Mouse (Mus musculus) CH12.LX (cell line): ENCODE data around the gene Mical3. TPM values are rescaled to one million over a fixed set of nuclear protein-coding genes. Genes with fewer than 3 reads are reported as not detected.

Experiments used
- DNase-seq: peaks from one replicate; pipeline ENCODE4 v3.0.0-alpha.2; 2013; ENCODE audit errors: extremely low read depth
- H3K27ac ChIP-seq: 2 replicates; pipeline ENCODE4 v1.5.1; 2012; ENCODE audit warnings: low read depth, mild to moderate bottlenecking, control low read depth, moderate library complexity; ENCODE audit not compliant: insufficient read depth
- H3K27me3 ChIP-seq: replicated peaks from 2 replicates; pipeline ENCODE3; 2012; ENCODE audit warnings: inconsistent platforms
- H3K36me3 ChIP-seq, 2 experiments: replicated peaks in 1 of 2; 2 replicates each; pipeline versions ENCODE3 to v1.6.1; 2012; ENCODE audit warnings: inconsistent platforms in 1 of 2, low read length in 1 of 2, mild to moderate bottlenecking in 1 of 2, mixed read lengths in 1 of 2, moderate library complexity in 1 of 2; ENCODE audit not compliant: control insufficient read depth in 1 of 2, insufficient read depth in 1 of 2
- H3K4me1 ChIP-seq, 2 experiments: 2 replicates each; pipeline ENCODE4 v1.6.1; 2012; ENCODE audit warnings: inconsistent platforms in 1 of 2, moderate library complexity in 1 of 2; ENCODE audit not compliant: insufficient read depth in 2 of 2, control insufficient read depth in 1 of 2
- H3K4me2 ChIP-seq: 2 replicates; pipeline ENCODE4 v1.6.1; 2012; ENCODE audit warnings: low read depth, mild to moderate bottlenecking, control low read depth; ENCODE audit not compliant: poor library complexity, insufficient read depth, severe bottlenecking
- H3K4me3 ChIP-seq, 3 experiments: fragments of 150-350 bp in 1 of 3; sonication (generic) in 1 of 3; replicated peaks in 1 of 3; 2 replicates each; pipeline versions ENCODE3 to v1.5.1; 2011 to 2012; ENCODE audit warnings: low read depth in 2 of 3, low read length in 2 of 3, mild to moderate bottlenecking in 2 of 3, moderate library complexity in 2 of 3, control low read depth in 1 of 3, improper control_type of control experiment in 1 of 3, inconsistent platforms in 1 of 3, mixed read lengths in 1 of 3; ENCODE audit not compliant: poor library complexity in 1 of 3
- H3K79me2 ChIP-seq: replicated peaks from 2 replicates; pipeline ENCODE4 v1.6.1; 2012; ENCODE audit warnings: mild to moderate bottlenecking, moderate library complexity; ENCODE audit not compliant: control insufficient read depth, poor library complexity, insufficient read depth, severe bottlenecking; ENCODE audit errors: extremely low read depth
- H3K9ac ChIP-seq: 2 replicates; pipeline ENCODE4 v1.6.1; 2012; ENCODE audit warnings: low read depth, mild to moderate bottlenecking, control low read depth, moderate library complexity; ENCODE audit not compliant: insufficient read depth
- H3K9me3 ChIP-seq: replicated peaks from 2 replicates; pipeline ENCODE3; 2012; ENCODE audit warnings: low read length, inconsistent platforms, mixed read lengths
- BHLHE40 ChIP-seq: IDR thresholded peaks from 2 replicates; pipeline ENCODE4 v1.6.1; 2011; ENCODE audit warnings: mild to moderate bottlenecking, low read depth, low read length, improper control_type of control experiment
- CHD1 ChIP-seq: IDR thresholded peaks from 2 replicates; pipeline ENCODE4 v1.6.1; 2012; ENCODE audit warnings: low read depth, low read length, improper control_type of control experiment, inconsistent platforms
- CHD2 ChIP-seq: IDR thresholded peaks from 2 replicates; pipeline ENCODE4 v1.6.1; 2011; ENCODE audit warnings: low read length, improper control_type of control experiment
- CTCF ChIP-seq, 2 experiments: IDR thresholded peaks in 1 of 2; conservative IDR thresholded peaks in 1 of 2; 2 replicates each; pipeline ENCODE4 v1.5.1; 2011 to 2012; ENCODE audit warnings: low read depth in 2 of 2, low read length in 2 of 2, improper control_type of control experiment in 1 of 2, inconsistent platforms in 1 of 2, mild to moderate bottlenecking in 1 of 2, moderate library complexity in 1 of 2
- E2F4 ChIP-seq: IDR thresholded peaks from 2 replicates; pipeline ENCODE4 v1.6.1; 2011; ENCODE audit warnings: low read depth, low read length, improper control_type of control experiment; ENCODE audit not compliant: insufficient replicate concordance
- ELF1 ChIP-seq: IDR thresholded peaks from 2 replicates; pipeline ENCODE4 v1.6.1; 2014; ENCODE audit warnings: low read depth, mild to moderate bottlenecking, inconsistent platforms, low read length, improper control_type of control experiment
- EP300 ChIP-seq: IDR thresholded peaks from 2 replicates; pipeline ENCODE4 v1.6.1; 2011; ENCODE audit warnings: low read length, improper control_type of control experiment
- ETS1 ChIP-seq: conservative IDR thresholded peaks from 2 replicates; pipeline ENCODE4 v1.6.1; 2012; ENCODE audit warnings: low read depth, mild to moderate bottlenecking, inconsistent platforms, low read length, improper control_type of control experiment, moderate library complexity
- GABPA ChIP-seq: IDR thresholded peaks from 2 replicates; pipeline ENCODE4 v1.6.1; 2012; ENCODE audit warnings: low read depth, low read length, improper control_type of control experiment, inconsistent platforms; ENCODE audit not compliant: insufficient replicate concordance
- IRF4 ChIP-seq: IDR thresholded peaks from 2 replicates; pipeline ENCODE4 v1.6.1; 2014; ENCODE audit warnings: low read depth, mild to moderate bottlenecking, inconsistent platforms, low read length, improper control_type of control experiment
- JUN ChIP-seq: IDR thresholded peaks from 2 replicates; pipeline ENCODE4 v1.6.1; 2011; ENCODE audit warnings: low read depth, mild to moderate bottlenecking, low read length, improper control_type of control experiment, moderate library complexity; ENCODE audit not compliant: insufficient read depth
- MAFK ChIP-seq: IDR thresholded peaks from 2 replicates; pipeline ENCODE4 v1.6.1; 2011; ENCODE audit warnings: low read length, improper control_type of control experiment; ENCODE audit not compliant: insufficient replicate concordance
- MAZ ChIP-seq: IDR thresholded peaks from 2 replicates; pipeline ENCODE4 v1.6.1; 2012; ENCODE audit warnings: low read depth, mild to moderate bottlenecking, inconsistent platforms, low read length, improper control_type of control experiment, moderate library complexity
- MEF2A ChIP-seq: IDR thresholded peaks from 2 replicates; pipeline ENCODE4 v1.6.1; 2014; ENCODE audit warnings: low read depth, mild to moderate bottlenecking, inconsistent platforms, low read length, improper control_type of control experiment, borderline replicate concordance
- MYC ChIP-seq: IDR thresholded peaks from 2 replicates; pipeline ENCODE4 v1.6.1; 2011; ENCODE audit warnings: low read depth, mild to moderate bottlenecking, improper control_type of control experiment, low read length
- NELFE ChIP-seq: IDR thresholded peaks from 2 replicates; pipeline ENCODE4 v1.6.1; 2011; ENCODE audit warnings: low read depth, low read length, improper control_type of control experiment
- PAX5 ChIP-seq: IDR thresholded peaks from 2 replicates; pipeline ENCODE4 v1.6.1; 2012; ENCODE audit warnings: low read length, inconsistent platforms, mixed read lengths
- POLR2A ChIP-seq: IDR thresholded peaks from 2 replicates; pipeline ENCODE4 v1.6.1; 2011; ENCODE audit warnings: low read depth, mild to moderate bottlenecking, improper control_type of control experiment, low read length
- POLR2AphosphoS2 ChIP-seq: IDR thresholded peaks from 2 replicates; pipeline ENCODE4 v1.6.1; 2011; ENCODE audit warnings: low read depth, low read length, improper control_type of control experiment
- RAD21 ChIP-seq: IDR thresholded peaks from 2 replicates; pipeline ENCODE4 v1.6.1; 2011; ENCODE audit warnings: low read depth, mild to moderate bottlenecking, low read length, improper control_type of control experiment, moderate library complexity
- RCOR1 ChIP-seq: conservative IDR thresholded peaks from 2 replicates; pipeline ENCODE4 v1.6.1; 2012; ENCODE audit warnings: low read depth, mild to moderate bottlenecking, inconsistent platforms, low read length, improper control_type of control experiment
- SIN3A ChIP-seq: IDR thresholded peaks from 2 replicates; pipeline ENCODE4 v1.6.1; 2012; ENCODE audit warnings: low read length, improper control_type of control experiment, inconsistent platforms
- TBP ChIP-seq: conservative IDR thresholded peaks from 2 replicates; pipeline ENCODE4 v1.6.1; 2011; ENCODE audit warnings: low read depth, low read length, improper control_type of control experiment
- UBTF ChIP-seq: IDR thresholded peaks from 2 replicates; pipeline ENCODE4 v1.6.1; 2012; ENCODE audit warnings: low read depth, mild to moderate bottlenecking, inconsistent platforms, low read length, improper control_type of control experiment, moderate library complexity
- USF1 ChIP-seq: IDR thresholded peaks from 2 replicates; pipeline ENCODE4 v1.6.1; 2014; ENCODE audit warnings: low read depth, mild to moderate bottlenecking, inconsistent platforms, low read length, improper control_type of control experiment
- USF2 ChIP-seq: conservative IDR thresholded peaks from 2 replicates; pipeline ENCODE4 v1.6.1; 2011; ENCODE audit warnings: low read depth, low read length, improper control_type of control experiment
- ZC3H11A ChIP-seq: IDR thresholded peaks from 2 replicates; pipeline ENCODE4 v1.6.1; 2012; ENCODE audit warnings: low read depth, mild to moderate bottlenecking, inconsistent platforms, low read length, improper control_type of control experiment
- ZKSCAN1 ChIP-seq: IDR thresholded peaks from 2 replicates; pipeline ENCODE4 v1.6.1; 2012; ENCODE audit warnings: low read depth, inconsistent platforms, low read length, improper control_type of control experiment, borderline replicate concordance
- ZMIZ1 ChIP-seq: IDR thresholded peaks from 2 replicates; pipeline ENCODE4 v1.6.1; 2012; ENCODE audit warnings: low read depth, mild to moderate bottlenecking, inconsistent platforms, low read length, improper control_type of control experiment
- ZNF384 ChIP-seq: IDR thresholded peaks from 2 replicates; pipeline ENCODE4 v1.6.1; 2012; ENCODE audit warnings: low read depth, low read length, improper control_type of control experiment, inconsistent platforms
- dilution Hi-C: fragments of 300-500 bp; cut with MboI; formaldehyde crosslinking; loops from 2 replicates; pipeline ENCODE4 v1.14.3; 2020; ENCODE audit warnings: low sequenced_read_pairs; ENCODE audit not compliant: extremely low pct_unique_long_range_greater_than_20kb, extremely low pct_ligation_motif_present
- in situ Hi-C: fragments of 300-500 bp; cut with MboI; formaldehyde crosslinking; loops from 3 replicates; pipeline ENCODE4 v1.14.3; 2019; ENCODE audit warnings: low sequenced_read_pairs, low pct_ligation_motif_present, low pct_unique_long_range_greater_than_20kb, mixed read lengths
- polyA plus RNA-seq: library from polyadenylated mRNA; unstranded; fragments of >175 nt; gene quantifications from 2 replicates; pipeline ENCODE4 v1.2.1, GENCODE M21; 2012; ENCODE audit warnings: low read depth; ENCODE audit not compliant: insufficient read length
- total RNA-seq, 2 experiments: library from RNA; depleted of rRNA; stranded (reverse); fragments of 300-350 nt in 1 of 2; fragments of >200 nt in 1 of 2; gene quantifications; 2 replicates each; pipeline ENCODE4 v1.2.3; 2012 to 2014

The Mical3 gene
- total and polyA plus RNA-seq, 3 experiments = 10.2 to 56.3 (median 26.8) TPM

- in situ Hi-C loops = no loop called here
- H3K4me3 ChIP-seq = peak overlapping the region; percentile 86 to 94 (median 91)
- peak overlapping the region; percentile 100 for H3K27ac ChIP-seq
- no peaks in the 10 kb centered on the region for H3K27me3 ChIP-seq
- no peak for DNase-seq
- peaks cover 14 to 28% of the 10 kb centered on the region in 2 experiments for H3K36me3 ChIP-seq
- peak overlapping the region; percentile 93 for H3K9ac ChIP-seq
- H3K79me2 ChIP-seq = peaks cover 41% of the 10 kb centered on the region
- peak overlapping the region; percentile 99 for H3K4me2 ChIP-seq
- no peaks in the 10 kb centered on the region for H3K9me3 ChIP-seq
- TF ChIP-seq USF1 = no peak
- 0 out of 2 replicates have a peak, but pooled peaks have one; percentile 20 for TF ChIP-seq POLR2AphosphoS2
- TF ChIP-seq JUN = no peak
- TF ChIP-seq ETS1 = no peak
- TF ChIP-seq BHLHE40 = no peak
- no peak for TF ChIP-seq ELF1
- no peak for TF ChIP-seq POLR2A
- no peak for TF ChIP-seq NELFE
- no peak for TF ChIP-seq ZC3H11A
- 0 out of 2 replicates have a peak, but pooled peaks have one; percentile 21 for TF ChIP-seq CHD1
- no peak for TF ChIP-seq MYC
- TF ChIP-seq PAX5 = no peak
- TF ChIP-seq, all 38 proteins: peak for 2
- dilution Hi-C loops = no loop called here
- H3K4me1 ChIP-seq = peaks cover 23 to 57% of the 10 kb centered on the region in 2 experiments
Measured at GRCm38 (mm10) chr6:120915649-120915975, 215.2 kb downstream of the Mical3 start.

GRCm38 (mm10) chr6:120914911-120915648, 215.7 kb downstream of the Mical3 start:
- Histone ChIP-seq H3K79me2 (peaks cover 47% of the 10 kb centered on the region), H3K9me3 (no peaks in the 10 kb centered on the region), H3K36me3 (peaks cover 17 to 31% of the 10 kb centered on the region in 2 experiments), H3K27ac (peak overlapping the region; percentile 100), H3K27me3 (no peaks in the 10 kb centered on the region), H3K9ac (peak overlapping the region; percentile 99), H3K4me3 (peak overlapping the region; percentile 86 to 94 (median 91)), H3K4me1 (peaks cover 23 to 61% of the 10 kb centered on the region in 2 experiments), H3K4me2 (peak overlapping the region; percentile 99)
- dilution Hi-C loops (no loop called here), in situ Hi-C loops (no loop called here)
- DNase-seq = peak; percentile 93
- no peak for TF ChIP-seq USF2
- TF ChIP-seq ZMIZ1 = peak; percentile 77
- TF ChIP-seq RAD21 = peak; percentile 68
- TF ChIP-seq ELF1 = peak; percentile 62
- TF ChIP-seq UBTF = peak; percentile 77; the same call in 1 of the 2 replicates
- TF ChIP-seq GABPA = no peak
- no peak for TF ChIP-seq ZKSCAN1
- peak; percentile 66; the same call in 1 of the 2 replicates for TF ChIP-seq MEF2A
- peak; percentile 93 for TF ChIP-seq IRF4
- peak; percentile 81; the same call in 1 of the 2 replicates for TF ChIP-seq RCOR1
- TF ChIP-seq MAZ = peak; percentile 94
- TF ChIP-seq ETS1 = peak; percentile 79
- peak; percentile 75 for TF ChIP-seq BHLHE40
- no peak for TF ChIP-seq JUN
- peak; percentile 86 for TF ChIP-seq POLR2AphosphoS2
- TF ChIP-seq MAFK = peak; percentile 87
- peak; percentile 74 for TF ChIP-seq MYC
- peak; percentile 88 for TF ChIP-seq TBP
- TF ChIP-seq EP300 = peak; percentile 83
- peak; percentile 91 for TF ChIP-seq SIN3A
- no peak for TF ChIP-seq ZNF384
- peak; percentile 94 for TF ChIP-seq CHD2
- peak; percentile 74 for TF ChIP-seq NELFE
- TF ChIP-seq CTCF (conservative IDR thresholded peaks at IDR 0.05 in 1 of 2, IDR thresholded peaks at IDR 0.05 in 1 of 2; ENCODE audit: low read depth in 2 of 2, low read length in 2 of 2) = peak in 1 of 2 experiments; percentile 67; a peak in 3 of 4 replicates
- no peak for TF ChIP-seq E2F4
